Mouse (Mus musculus) midbrain, embryonic 12.5 days (tissue): ENCODE data around the gene Ppfia1. TPM values are rescaled to one million over a fixed set of nuclear protein-coding genes. Genes with fewer than 3 reads are reported as not detected.

Experiments used
- ATAC-seq: fragments of 200-750 bp; cut with Nextera tagmentation; 2 replicates; pipeline ENCODE4 v1.8.0; 2017; ENCODE audit warnings: low read depth, moderate TSS enrichment, moderate library complexity; ENCODE audit not compliant: low FRiP score
- H3K27ac ChIP-seq: fragments of 300-500 bp; sonication (generic); replicated peaks from 2 replicates; pipeline ENCODE4 v1.5.1; 2016; ENCODE audit warnings: mild to moderate bottlenecking
- H3K27me3 ChIP-seq: fragments of 300-500 bp; sonication (generic); 2 replicates; pipeline ENCODE4 v1.6.1; 2016; ENCODE audit warnings: mild to moderate bottlenecking
- H3K36me3 ChIP-seq: fragments of 300-500 bp; sonication (generic); 2 replicates; pipeline ENCODE4 v1.6.1; 2016
- H3K4me1 ChIP-seq: fragments of 300-500 bp; sonication (generic); 2 replicates; pipeline ENCODE4 v1.6.1; 2016
- H3K4me2 ChIP-seq: fragments of 300-500 bp; sonication (generic); replicated peaks from 2 replicates; pipeline ENCODE4 v1.6.1; 2016; ENCODE audit warnings: mild to moderate bottlenecking, moderate library complexity
- H3K4me3 ChIP-seq: fragments of 300-500 bp; sonication (generic); 2 replicates; pipeline ENCODE4 v1.5.1; 2016; ENCODE audit warnings: mild to moderate bottlenecking
- H3K9ac ChIP-seq: fragments of 300-500 bp; sonication (generic); replicated peaks from 2 replicates; pipeline ENCODE4 v1.6.1; 2016; ENCODE audit warnings: mild to moderate bottlenecking, moderate library complexity
- H3K9me3 ChIP-seq: fragments of 300-500 bp; sonication (generic); 2 replicates; pipeline ENCODE4 v1.6.1; 2016; ENCODE audit warnings: mild to moderate bottlenecking
- WGBS: fragments of 180-500 bp; shearing (Covaris S2); methylation state at CpG from one replicate; pipeline ENCODE4 v1.1.7; 2016; 5-methylcytosine and 5-hydroxymethylcytosine counted together
- polyA plus RNA-seq: library from polyadenylated mRNA; unstranded; fragments of >200 nt; fragmentation: Nextera tagmentation; extraction: Ambion mirVana; gene quantifications from 2 replicates; pipeline ENCODE4 v1.2.1, GENCODE M21; 2016

Gene Ppfia1
- polyA plus RNA-seq, 1 experiment from 2014 or later: 55.0 TPM

GRCm38 (mm10) chr7:144541351-144541750 is 12.2 kb downstream of the Ppfia1 start:
- no peak for ATAC-seq

GRCm38 (mm10) chr7:144539146-144539545 is 14.4 kb downstream of the Ppfia1 start:
- Histone ChIP-seq H3K36me3 (no peaks in the 10 kb centered on the region), H3K4me2 (no peak overlapping the region), H3K27ac (no peak overlapping the region), H3K4me1 (0 out of 2 replicates have a peak, but pooled peaks cover 8% of the 10 kb centered on the region), H3K9me3 (no peaks in the 10 kb centered on the region), H3K9ac (no peak overlapping the region), H3K4me3 (no peak overlapping the region), H3K27me3 (no peaks in the 10 kb centered on the region)
- no peak for ATAC-seq
- WGBS: 77% methylated on average over 2 of the region's 2 CpGs

More at GRCm38 (mm10) chr7:144541351-144541750, 12.2 kb downstream of the Ppfia1 start:
- Histone ChIP-seq H3K27me3 (no peaks in the 10 kb centered on the region), H3K9ac (no peak overlapping the region), H3K9me3 (no peaks in the 10 kb centered on the region), H3K4me3 (no peak overlapping the region), H3K36me3 (0 out of 2 replicates have a peak, but pooled peaks cover 3% of the 10 kb centered on the region), H3K4me1 (0 out of 2 replicates have a peak, but pooled peaks cover 11% of the 10 kb centered on the region), H3K27ac (no peak overlapping the region), H3K4me2 (no peak overlapping the region)
- WGBS: 93% methylated on average over 5 of the region's 5 CpGs

- no peak overlapping the region for H3K27ac ChIP-seq
- no peak overlapping the region for H3K4me3 ChIP-seq
- no peak for ATAC-seq
- no peaks in the 10 kb centered on the region for H3K36me3 ChIP-seq
- no peaks in the 10 kb centered on the region for H3K27me3 ChIP-seq
- 94% methylated on average over 4 of the region's 4 CpGs for WGBS
- H3K9ac ChIP-seq: no peak overlapping the region
- 0 out of 2 replicates have a peak, but pooled peaks cover 8% of the 10 kb centered on the region for H3K4me1 ChIP-seq
- no peak overlapping the region for H3K4me2 ChIP-seq
- no peaks in the 10 kb centered on the region for H3K9me3 ChIP-seq
Measured at GRCm38 (mm10) chr7:144538030-144538644, 15.4 kb downstream of the Ppfia1 start.

GRCm38 (mm10) chr7:144536367-144536766 is 17.2 kb downstream of the Ppfia1 start:
- Histone ChIP-seq H3K27me3 (no peaks in the 10 kb centered on the region), H3K9me3 (no peaks in the 10 kb centered on the region), H3K36me3 (no peaks in the 10 kb centered on the region), H3K27ac (no peak overlapping the region), H3K4me2 (no peak overlapping the region), H3K9ac (no peak overlapping the region), H3K4me3 (no peak overlapping the region), H3K4me1 (peaks cover 17% of the 10 kb centered on the region; the same call in 1 of the 2 replicates)
- WGBS: 96% methylated on average over 3 of the region's 3 CpGs
- ATAC-seq: no peak

GRCm38 (mm10) chr7:144534773-144535172 is 18.8 kb downstream of the Ppfia1 start:
- Histone ChIP-seq H3K27me3 (no peaks in the 10 kb centered on the region), H3K4me3 (no peak overlapping the region), H3K4me1 (peaks cover 17% of the 10 kb centered on the region; the same call in 1 of the 2 replicates), H3K9me3 (no peaks in the 10 kb centered on the region), H3K9ac (no peak overlapping the region), H3K36me3 (no peaks in the 10 kb centered on the region), H3K27ac (no peak overlapping the region), H3K4me2 (no peak overlapping the region)
- ATAC-seq: no peak
- 77% methylated on average over 3 of the region's 3 CpGs for WGBS

- H3K36me3 ChIP-seq: no peaks in the 10 kb centered on the region
- no peaks in the 10 kb centered on the region for H3K27me3 ChIP-seq
- H3K27ac ChIP-seq: no peak overlapping the region
- H3K4me3 ChIP-seq: no peak overlapping the region
- ATAC-seq: no peak
- WGBS: 60% methylated on average over 7 of the region's 7 CpGs
- H3K4me1 ChIP-seq: peaks cover 9% of the 10 kb centered on the region; the same call in 1 of the 2 replicates
- H3K9me3 ChIP-seq: no peaks in the 10 kb centered on the region
- no peak overlapping the region for H3K4me2 ChIP-seq
- no peak overlapping the region for H3K9ac ChIP-seq
Measured at GRCm38 (mm10) chr7:144531585-144532378, 21.7 kb downstream of the Ppfia1 start.

- 88% methylated on average over 3 of the region's 3 CpGs for WGBS
- no peak for ATAC-seq
Measured at GRCm38 (mm10) chr7:144529851-144530250, 23.7 kb downstream of the Ppfia1 start.

GRCm38 (mm10) chr7:144527723-144528221 is 25.8 kb downstream of the Ppfia1 start:
- Histone ChIP-seq H3K36me3 (no peaks in the 10 kb centered on the region), H3K4me3 (no peak overlapping the region), H3K27ac (no peak overlapping the region), H3K27me3 (no peaks in the 10 kb centered on the region), H3K4me2 (no peak overlapping the region), H3K4me1 (peaks cover 9% of the 10 kb centered on the region; the same call in 1 of the 2 replicates), H3K9me3 (no peaks in the 10 kb centered on the region), H3K9ac (no peak overlapping the region)
- 82% methylated on average over 1 of the region's 1 CpGs for WGBS
- ATAC-seq: no peak

More at GRCm38 (mm10) chr7:144529851-144530250, 23.7 kb downstream of the Ppfia1 start:
- H3K9ac ChIP-seq: no peak overlapping the region
- no peaks in the 10 kb centered on the region for H3K36me3 ChIP-seq
- H3K27ac ChIP-seq: no peak overlapping the region
- H3K9me3 ChIP-seq: no peaks in the 10 kb centered on the region
- H3K27me3 ChIP-seq: no peaks in the 10 kb centered on the region
- H3K4me3 ChIP-seq: no peak overlapping the region
- H3K4me2 ChIP-seq: no peak overlapping the region
- H3K4me1 ChIP-seq: peaks cover 9% of the 10 kb centered on the region; the same call in 1 of the 2 replicates

- no peaks in the 10 kb centered on the region for H3K9me3 ChIP-seq
- H3K4me3 ChIP-seq: no peak overlapping the region
- no peaks in the 10 kb centered on the region for H3K27me3 ChIP-seq
- ATAC-seq: no peak
- H3K4me1 ChIP-seq: peaks cover 2% of the 10 kb centered on the region; the same call in 1 of the 2 replicates
- H3K27ac ChIP-seq: no peak overlapping the region
- H3K4me2 ChIP-seq: no peak overlapping the region
- no peak overlapping the region for H3K9ac ChIP-seq
- H3K36me3 ChIP-seq: no peaks in the 10 kb centered on the region
- 64% methylated on average over 2 of the region's 2 CpGs for WGBS
Measured at GRCm38 (mm10) chr7:144526649-144527048, 26.9 kb downstream of the Ppfia1 start.

GRCm38 (mm10) chr7:144524427-144525191 is 28.9 kb downstream of the Ppfia1 start:
- peaks cover 11% of the 10 kb centered on the region for H3K36me3 ChIP-seq
- WGBS: 84% methylated on average over 6 of the region's 6 CpGs
- H3K9ac ChIP-seq: no peak overlapping the region
- H3K4me3 ChIP-seq: no peak overlapping the region
- no peaks in the 10 kb centered on the region for H3K27me3 ChIP-seq
- no peak overlapping the region for H3K4me2 ChIP-seq
- no peaks in the 10 kb centered on the region for H3K9me3 ChIP-seq
- no peak overlapping the region for H3K27ac ChIP-seq
- H3K4me1 ChIP-seq: no peaks in the 10 kb centered on the region
- no peak for ATAC-seq

GRCm38 (mm10) chr7:144523415-144523814 is 30.1 kb downstream of the Ppfia1 start:
- H3K4me3 ChIP-seq: no peak overlapping the region
- H3K9me3 ChIP-seq: no peaks in the 10 kb centered on the region
- no peak overlapping the region for H3K27ac ChIP-seq
- no peaks in the 10 kb centered on the region for H3K4me1 ChIP-seq
- 100% methylated on average over 3 of the region's 3 CpGs for WGBS
- H3K36me3 ChIP-seq: peaks cover 23% of the 10 kb centered on the region
- no peak overlapping the region for H3K9ac ChIP-seq
- no peak for ATAC-seq
- H3K4me2 ChIP-seq: no peak overlapping the region
- no peaks in the 10 kb centered on the region for H3K27me3 ChIP-seq
